In the genomic region with DNA sequence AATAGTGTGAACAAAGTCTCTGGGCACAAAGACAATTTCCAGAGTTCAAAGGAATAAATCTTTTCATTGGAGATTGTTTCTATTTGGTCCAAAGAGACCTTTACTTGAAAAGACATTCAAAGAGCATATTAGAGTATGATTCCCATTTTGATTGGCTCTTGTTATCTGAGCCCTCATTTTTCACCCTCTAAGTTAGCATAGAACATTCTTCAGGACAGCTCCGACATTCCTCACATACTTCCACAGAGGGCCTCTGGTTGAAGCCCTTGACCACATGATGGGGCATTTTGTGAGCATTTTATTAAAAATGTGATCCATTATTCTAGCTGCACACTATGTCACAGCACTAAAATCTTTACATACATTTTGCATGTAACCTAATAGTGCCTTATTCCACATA, we compare ENCODE assay signal across 25 mouse cellular contexts. TPM values are rescaled to one million over a fixed set of nuclear protein-coding genes. Genes with fewer than 3 reads are reported as not detected.
DNase-seq lines count a peak whose midpoint lies in the region; ATAC-seq and TF ChIP-seq lines count a peak whose summit lies in the region.
"Had no signal": no experiment of that assay in that cellular context is flagged by ENCODE, and none has a peak within 500 bp of the region (broad histone marks: within the 10 kb centered on the region; RNA-seq: fewer than 3 reads in every experiment).

No protein-coding gene starts in this region.

- 0 out of 2 replicates have a peak, but pooled peaks cover 4% of the 10 kb centered on the region for H3K4me1 ChIP-seq in liver, adult 2 months (ENCODE audit: control insufficient read depth, insufficient read depth, low read length)
- no peaks in the 10 kb centered on the region for H3K4me1 ChIP-seq in liver, postnatal 0 days (ENCODE audit: insufficient read depth)
- H3K4me1 ChIP-seq in midbrain, embryonic 10.5 days: peaks cover 10% of the 10 kb centered on the region
- H3K4me1 ChIP-seq: embryonic facial prominence, embryonic 12.5 days; hindbrain, embryonic 12.5 days; hindbrain, embryonic 15.5 days had no signal

- H3K9ac ChIP-seq in liver, adult 2 months (ENCODE audit: low read depth, low read length): no peak overlapping the region
- no peak overlapping the region for H3K9ac ChIP-seq in liver, postnatal 0 days (replicated peaks)
- H3K9ac ChIP-seq: embryonic facial prominence, embryonic 12.5 days; embryonic facial prominence, embryonic 15.5 days; forebrain, postnatal 0 days; hindbrain, embryonic 12.5 days; hindbrain, embryonic 15.5 days had no signal

- no peak overlapping the region for H3K4me2 ChIP-seq in liver, postnatal 0 days (ENCODE audit: low read depth, low read length)
- H3K4me2 ChIP-seq: embryonic facial prominence, embryonic 12.5 days; embryonic facial prominence, embryonic 15.5 days; heart, embryonic 11.5 days; hindbrain, embryonic 12.5 days; hindbrain, embryonic 15.5 days had no signal

- WGBS in liver, adult 2 months: 35% methylated on average over 1 of the region's 1 CpGs
- 53% methylated on average over 1 of the region's 1 CpGs for WGBS in liver, postnatal 0 days (ENCODE audit: insufficient replicate concordance)
- 70% methylated on average over 1 of the region's 1 CpGs for WGBS in midbrain, embryonic 10.5 days

- no peaks in the 10 kb centered on the region for H3K79me2 ChIP-seq in liver, adult 2 months (ENCODE audit: control insufficient read depth, insufficient read depth, low read length)

- H3K27me3 ChIP-seq in liver, adult 2 months (ENCODE audit: control insufficient read depth, insufficient read depth, low read length): peaks cover 2% of the 10 kb centered on the region; the same call in 1 of the 2 replicates
- 0 out of 2 replicates have a peak, but pooled peaks cover 2% of the 10 kb centered on the region for H3K27me3 ChIP-seq in liver, postnatal 0 days (ENCODE audit: insufficient read depth, low read length)
- H3K27me3 ChIP-seq in midbrain, embryonic 10.5 days (ENCODE audit: low read depth, poor library complexity, severe bottlenecking): no peaks in the 10 kb centered on the region; the same call in 1 of the 2 replicates
- H3K27me3 ChIP-seq: CH12.LX; embryonic facial prominence, embryonic 12.5 days; embryonic facial prominence, embryonic 15.5 days; hindbrain, embryonic 12.5 days; hindbrain, embryonic 15.5 days had no signal

- TF ChIP-seq CTCF in liver, adult 2 months (IDR thresholded peaks at IDR 0.05; ENCODE audit: low read depth, low read length): no peak
- no peak for TF ChIP-seq CTCF in liver, postnatal 0 days (IDR thresholded peaks at IDR 0.05; ENCODE audit: low read depth)

- H3K36me3 ChIP-seq in liver, adult 2 months (ENCODE audit: control insufficient read depth, insufficient read depth, low read length): no peaks in the 10 kb centered on the region
- no peaks in the 10 kb centered on the region for H3K36me3 ChIP-seq in liver, postnatal 0 days (replicated peaks; ENCODE audit: insufficient read depth, low read length)
- H3K36me3 ChIP-seq in midbrain, embryonic 10.5 days: no peaks in the 10 kb centered on the region
- H3K36me3 ChIP-seq: embryonic facial prominence, embryonic 12.5 days; embryonic facial prominence, embryonic 15.5 days; G1E; hindbrain, embryonic 12.5 days; hindbrain, embryonic 15.5 days had no signal

- ATAC-seq in liver, postnatal 0 days: no peak
- ATAC-seq: activated CD4-positive, CD25-positive, alpha-beta regulatory T cell, adult 4 months; forebrain, embryonic 14.5 days; forebrain, postnatal 0 days had no signal

- no peaks in the 10 kb centered on the region for H3K9me3 ChIP-seq in liver, postnatal 0 days (ENCODE audit: low read length)
- H3K9me3 ChIP-seq in midbrain, embryonic 10.5 days (replicated peaks): no peaks in the 10 kb centered on the region
- H3K9me3 ChIP-seq: embryonic facial prominence, embryonic 12.5 days; embryonic facial prominence, embryonic 15.5 days; G1E; hindbrain, embryonic 12.5 days; hindbrain, embryonic 15.5 days had no signal

- DNase-seq in embryo, embryonic 10 days (ENCODE audit: low spot score): peak; percentile 42
- no peak for DNase-seq in embryo, embryonic 10.5 days (ENCODE audit: low spot score)
- peak; percentile 13 for DNase-seq in liver, adult 2 months (ENCODE audit: extremely low read depth, low read depth, low spot score)
- no peak for DNase-seq in liver, postnatal 0 days
- peak; percentile 34 for DNase-seq in 3T3-L1 (ENCODE audit: low read depth, low spot score)
- no peak for DNase-seq in midbrain, embryonic 10.5 days (ENCODE audit: low spot score)
- DNase-seq: adrenal gland, adult 8-10 months; adrenal gland, postnatal 25 days; B cell, adult 2 months; cerebellum, adult 11-12 months; cerebellum, adult 8-10 months; cerebellum, postnatal 10 days; forebrain, postnatal 0 days; gastrocnemius, adult 2 months; gastrocnemius, postnatal 14 days; heart, adult 11 months had no signal

- TF ChIP-seq EP300 in liver, postnatal 0 days (IDR thresholded peaks at IDR 0.05; ENCODE audit: low read depth): no peak

- H3K27ac ChIP-seq in liver, adult 2 months (replicated peaks; ENCODE audit: insufficient read depth, low read depth, low read length): no peak overlapping the region
- H3K27ac ChIP-seq in liver, postnatal 0 days (ENCODE audit: low read depth): no peak overlapping the region
- no peak overlapping the region for H3K27ac ChIP-seq in midbrain, embryonic 10.5 days (replicated peaks)
- H3K27ac ChIP-seq: embryonic facial prominence, embryonic 12.5 days; embryonic facial prominence, embryonic 15.5 days; gastrocnemius, adult 2 months; hindbrain, embryonic 12.5 days; hindbrain, embryonic 15.5 days had no signal

- no peak overlapping the region for H3K4me3 ChIP-seq in liver, adult 2 months (ENCODE audit: insufficient read depth, low read depth, low read length)
- H3K4me3 ChIP-seq in liver, postnatal 0 days (ENCODE audit: low read depth, low read length): no peak overlapping the region
- H3K4me3 ChIP-seq in midbrain, embryonic 10.5 days: no peak overlapping the region
- H3K4me3 ChIP-seq: embryonic facial prominence, embryonic 12.5 days; embryonic facial prominence, embryonic 15.5 days; gastrocnemius, adult 2 months; hindbrain, embryonic 12.5 days; hindbrain, embryonic 15.5 days had no signal

- TF ChIP-seq POLR2A in liver, adult 2 months (IDR thresholded peaks at IDR 0.05; ENCODE audit: extremely low read depth, insufficient read depth, low read length): no peak

RNA-seq across cellular contexts. Expression of a gene that starts 14.5 kb away (rescaled TPM):
- 0.07 and 0.37 TPM in 2 replicates for total RNA-seq in liver, adult 2 months (2014; rRNA removed)
- polyA plus RNA-seq in liver, adult 2 months (2012; rRNA removed): not detected in 2 replicates
- polyA plus RNA-seq in liver, postnatal 0 days (2015; fragmentation: Nextera tagmentation; extraction: Ambion mirVana): 278 and 289 TPM in 2 replicates
- polyA plus RNA-seq in midbrain, embryonic 10.5 days (2016; fragmentation: Nextera tagmentation; extraction: Ambion mirVana): 14.6 and 16.9 TPM in 2 replicates
- total RNA-seq: CH12.LX; forebrain, postnatal 0 days; gastrocnemius, adult 2 months had no signal

Comparison
In these comparisons a context has a peak if more than half of its experiments do, and no peak if none do; other contexts are left out.
1. DNase-seq: peak in embryo, embryonic 10 days (single experiment), liver, adult 2 months (single experiment) and 3T3-L1 (single experiment); none in embryo, embryonic 10.5 days (single experiment), liver, postnatal 0 days (single experiment) and midbrain, embryonic 10.5 days (single experiment).
2. RNA of a gene that starts 14.5 kb away (polyA plus RNA-seq): 278 to 289 TPM in liver, postnatal 0 days and 14.6 to 16.9 TPM in midbrain, embryonic 10.5 days; not detected in liver, adult 2 months; every median in the first group is over 10 times any median in the second.